Mouse (Mus musculus): Measurements from ENCODE around the gene Kifc3. TPM values are rescaled to one million over a fixed set of nuclear protein-coding genes. Genes with fewer than 3 reads are reported as not detected.

Gene Kifc3
- polyA plus RNA-seq, 1 experiment from 2014 or later, result 8.6 TPM

DNA sequence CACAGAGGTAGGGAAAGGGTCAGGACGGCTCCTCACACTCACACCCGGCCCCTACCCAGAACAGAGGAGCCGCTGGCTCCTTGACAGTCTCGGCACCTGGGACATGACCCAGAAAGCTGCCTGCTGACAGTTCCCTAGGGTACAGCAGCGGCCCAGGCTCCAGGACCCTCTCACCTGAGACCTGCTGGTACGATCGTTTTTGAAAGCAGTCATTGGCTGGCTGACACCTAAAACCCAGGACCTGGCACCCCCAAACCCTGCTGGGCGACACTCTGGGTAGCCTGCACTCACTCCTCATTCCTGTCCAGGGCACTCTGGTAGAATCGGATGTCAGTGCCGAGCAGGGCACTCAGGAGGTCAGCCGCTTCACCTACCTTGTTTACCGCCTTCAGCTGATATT is 65.4 kb downstream of the Kifc3 start:
- DNase-seq (ENCODE audit: low spot score), result no peak

- DNase-seq (ENCODE audit: low spot score), result no peak
Measured at GRCm38 (mm10) chr8:95136218-95136617, 66.4 kb downstream of the Kifc3 start.

DNA sequence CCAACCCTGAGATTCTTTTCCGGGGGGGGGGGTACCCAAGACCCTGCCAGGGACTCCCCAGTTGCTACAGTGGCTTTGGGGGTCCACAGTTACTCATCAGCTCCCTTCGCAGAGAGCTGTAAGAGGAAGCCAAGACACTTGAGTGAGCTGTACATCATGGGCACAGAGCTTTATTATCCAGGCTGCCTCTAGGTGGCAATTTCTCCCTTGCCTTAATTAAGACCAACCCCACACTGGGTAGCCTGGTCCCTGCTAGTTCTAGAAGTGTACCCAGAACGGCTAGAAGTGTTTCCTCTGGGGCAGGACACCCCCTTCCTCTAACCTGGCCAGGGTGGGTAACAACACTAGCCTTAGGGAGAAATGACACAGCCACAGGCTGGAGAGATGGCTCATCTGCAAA is 67.4 kb downstream of the Kifc3 start:
- no peak for DNase-seq (ENCODE audit: low spot score)

- no peak for DNase-seq (ENCODE audit: low spot score)
Measured at GRCm38 (mm10) chr8:95134186-95134585, 68.4 kb downstream of the Kifc3 start.

GRCm38 (mm10) chr8:95131983-95132382 is 70.6 kb downstream of the Kifc3 start:
- no peak for DNase-seq (ENCODE audit: low spot score)

DNA sequence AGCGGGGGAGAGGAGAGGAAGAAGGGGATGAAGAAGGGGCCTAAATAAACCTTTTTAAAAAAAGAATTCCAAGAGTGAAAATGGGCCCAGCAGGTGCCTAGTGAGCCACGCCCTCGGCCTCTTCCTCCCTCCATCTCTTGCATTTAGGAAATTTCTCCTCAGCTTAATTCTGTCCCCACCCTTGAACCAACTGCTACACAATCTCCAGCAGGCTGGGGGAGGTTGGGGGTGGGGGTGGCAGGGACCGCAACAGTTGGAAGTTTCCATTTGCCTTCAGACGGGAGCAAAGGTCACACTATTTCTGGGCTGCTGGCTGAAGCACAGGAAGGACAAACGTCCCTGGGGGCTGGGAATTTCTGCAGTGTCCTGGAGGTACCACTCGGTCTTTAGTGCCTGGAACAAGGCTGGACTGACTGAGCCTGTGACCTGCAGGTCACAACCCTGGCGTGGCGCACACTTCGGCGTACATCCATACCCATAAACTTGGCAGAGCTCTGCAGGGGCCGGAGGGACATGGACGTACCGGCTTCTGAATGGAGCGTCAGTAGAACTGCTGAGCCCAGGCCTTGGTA is 71.6 kb downstream of the Kifc3 start:
- DNase-seq (ENCODE audit: low spot score), result no peak

DNA sequence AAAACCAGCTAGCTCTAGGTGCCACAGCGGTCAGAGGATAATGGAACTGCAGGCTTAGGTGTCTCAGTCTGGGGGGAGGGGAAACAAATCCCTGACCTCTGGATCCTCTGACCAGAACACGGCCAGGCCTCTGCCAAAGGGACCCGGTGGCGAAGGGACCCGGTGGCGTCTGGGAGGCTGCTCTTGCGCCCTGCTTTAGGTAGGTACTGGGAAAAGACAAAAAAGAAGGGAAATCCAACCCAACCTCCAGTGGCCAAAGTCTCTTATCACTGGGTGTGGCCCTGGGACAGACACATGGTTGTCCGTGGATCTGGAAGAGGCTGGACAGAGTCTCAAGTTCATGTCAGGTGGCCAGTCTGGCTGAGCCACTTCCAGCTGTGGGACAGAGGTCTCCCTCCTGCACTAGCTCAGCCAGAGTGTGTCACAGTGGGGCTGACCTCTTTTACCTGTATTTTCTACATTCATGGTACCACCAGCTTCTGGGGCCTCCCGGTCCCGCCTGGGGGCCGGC is 73.8 kb downstream of the Kifc3 start:
- no peak for DNase-seq (ENCODE audit: low spot score)

GRCm38 (mm10) chr8:95127658-95128057 is 75.0 kb downstream of the Kifc3 start:
- no peak for DNase-seq (ENCODE audit: low spot score)

DNA sequence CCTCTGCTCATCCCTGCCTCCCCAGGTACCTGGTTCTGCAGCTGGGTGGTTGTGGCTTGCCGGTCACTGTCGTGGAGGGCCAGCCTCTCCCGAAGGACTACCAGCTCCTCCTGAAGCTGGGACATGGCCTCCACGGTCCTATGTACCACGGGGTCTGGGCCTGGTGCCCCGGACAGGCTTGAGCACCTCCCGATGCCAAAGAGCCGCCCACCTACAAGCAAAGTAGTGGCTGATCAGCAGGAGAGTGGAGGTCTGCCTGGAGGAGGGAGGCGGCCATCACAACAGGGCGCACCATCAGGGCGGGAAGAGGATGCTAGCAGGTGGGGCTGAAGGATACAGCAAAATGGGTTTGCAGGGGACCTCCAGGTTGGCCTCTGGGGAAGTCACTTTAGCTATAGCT is 76.1 kb downstream of the Kifc3 start:
- DNase-seq (ENCODE audit: low spot score), result no peak

DNA sequence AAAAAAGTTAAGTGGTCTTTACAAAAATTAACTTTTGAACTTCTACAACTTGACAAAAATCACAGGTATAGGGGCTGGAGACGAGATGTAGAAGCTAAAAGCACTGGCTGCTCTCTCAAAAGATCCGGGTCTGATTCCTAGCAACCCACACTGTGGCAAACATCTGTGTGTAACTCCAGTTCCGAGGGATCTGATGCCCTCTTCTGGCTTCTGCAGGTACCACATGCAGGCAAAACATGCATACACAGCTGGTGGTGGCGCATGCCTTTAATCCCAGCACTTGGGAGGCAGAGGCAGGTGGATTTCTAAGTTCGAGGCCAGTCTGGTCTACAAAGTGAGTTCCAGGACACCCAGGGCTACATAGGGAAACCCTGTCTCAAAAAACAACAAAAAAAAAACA is 79.2 kb downstream of the Kifc3 start:
- no peak for DNase-seq (ENCODE audit: low spot score)

GRCm38 (mm10) chr8:95113750-95114149 is 88.9 kb downstream of the Kifc3 start:
- peak; percentile 58 for DNase-seq (ENCODE audit: low spot score)

DNA sequence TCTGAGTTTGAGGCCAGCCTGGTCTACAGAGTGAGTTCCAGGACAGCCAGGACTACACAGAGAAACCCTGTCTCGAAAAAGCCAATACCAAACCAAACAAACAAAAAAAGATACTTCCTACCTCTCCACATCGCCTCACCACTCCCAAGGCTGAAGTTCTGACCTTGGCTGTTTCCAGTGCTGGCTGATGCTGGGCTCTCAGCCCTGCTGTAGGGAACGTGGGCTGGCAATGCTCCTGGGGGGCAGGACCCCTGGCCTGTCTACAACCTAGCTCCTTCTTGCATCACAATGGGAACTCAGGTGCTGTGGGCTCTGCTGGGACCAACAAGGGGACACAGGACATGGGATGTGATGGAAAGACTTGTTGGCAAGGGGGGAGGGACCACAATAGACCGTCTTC is 89.5 kb downstream of the Kifc3 start:
- no peak for DNase-seq (ENCODE audit: low spot score)

- DNase-seq (ENCODE audit: low spot score), result no peak
Measured at GRCm38 (mm10) chr8:95112594-95112993, 90.0 kb downstream of the Kifc3 start.

- no peak for DNase-seq (ENCODE audit: low spot score)
Measured at GRCm38 (mm10) chr8:95107306-95107705, 95.3 kb downstream of the Kifc3 start.

- DNase-seq (ENCODE audit: low spot score), result no peak
Measured at GRCm38 (mm10) chr8:95101972-95102371, 100.6 kb downstream of the Kifc3 start.

GRCm38 (mm10) chr8:95099009-95099408 is 103.6 kb downstream of the Kifc3 start:
- DNase-seq (ENCODE audit: low spot score), result peak; percentile 54

DNA sequence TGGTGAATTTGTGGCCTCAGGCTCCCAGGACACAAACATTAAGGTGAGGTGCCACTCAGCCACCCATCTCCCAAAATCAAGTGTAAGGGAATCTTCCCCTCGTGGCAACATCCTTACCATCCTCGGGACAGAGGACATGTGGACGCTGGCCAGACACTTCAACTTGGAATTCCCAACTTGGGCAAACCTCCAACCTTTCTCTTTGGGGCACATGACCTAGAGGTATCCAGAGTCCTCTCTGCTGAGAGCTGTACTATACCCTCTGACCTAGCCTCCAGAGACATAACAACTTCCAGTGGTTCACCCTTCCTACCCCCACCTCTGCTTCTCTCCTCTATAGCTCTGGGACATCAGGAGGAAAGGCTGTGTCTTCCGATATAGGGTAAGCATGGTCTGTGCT is 109.0 kb downstream of the Kifc3 start:
- DNase-seq (ENCODE audit: low spot score), result no peak

GRCm38 (mm10) chr8:95085432-95086141 is 117.0 kb downstream of the Kifc3 start:
- DNase-seq (ENCODE audit: low spot score), result no peak

GRCm38 (mm10) chr8:95084744-95085431 is 117.7 kb downstream of the Kifc3 start:
- no peak for DNase-seq (ENCODE audit: low spot score)

- no peak for DNase-seq (ENCODE audit: low spot score)
Measured at GRCm38 (mm10) chr8:95084261-95084660, 118.4 kb downstream of the Kifc3 start.

- DNase-seq (ENCODE audit: low spot score), result no peak
Measured at GRCm38 (mm10) chr8:95081650-95082049, 121.0 kb downstream of the Kifc3 start.
